Mouse (Mus musculus): Measurements from ENCODE around the gene Mak. TPM values are rescaled to one million over a fixed set of nuclear protein-coding genes. Genes with fewer than 3 reads are reported as not detected.
A peak's percentile ranks its signal among the peaks of the same experiment; 100 is the strongest.

Mak gene
- total and polyA plus RNA-seq, 2 experiments from 2014 or later = 1.1 to 2.2 TPM

- Histone ChIP-seq H3K4me3 (ENCODE audit: low read depth, low read length) (no peak overlapping the region), H3K4me1 (ENCODE audit: insufficient read depth, low read length) (no peaks in the 10 kb centered on the region), H3K27ac (ENCODE audit: low read depth, low read length) (no peak overlapping the region), H3K9me3 (ENCODE audit: low read length) (no peaks in the 10 kb centered on the region), H3K4me2 (ENCODE audit: low read depth, low read length, poor library complexity, severe bottlenecking) (no peak overlapping the region), H3K27me3 (ENCODE audit: insufficient read depth, low read length) (no peaks in the 10 kb centered on the region), H3K36me3 (ENCODE audit: insufficient read depth, low read length) (no peaks in the 10 kb centered on the region), H3K9ac (replicated peaks; ENCODE audit: low read length, poor library complexity, severe bottlenecking) (no peak overlapping the region)
- no peak for TF ChIP-seq CTCF (IDR thresholded peaks at IDR 0.05)
- 26% methylated on average over 5 of the region's 5 CpGs for WGBS
- DNase-seq (ENCODE audit: low spot score) (no peak), ATAC-seq (ENCODE audit: low FRiP score) (no peak)
Observed at GRCm38 (mm10) chr13:41051965-41052364, 27.5 kb downstream of the Mak start.

- WGBS = 87% methylated on average over 6 of the region's 6 CpGs
- no peak overlapping the region for H3K4me2 ChIP-seq (ENCODE audit: low read depth, low read length, poor library complexity, severe bottlenecking)
- no peak overlapping the region for H3K4me3 ChIP-seq (ENCODE audit: low read depth, low read length)
- no peaks in the 10 kb centered on the region for H3K27me3 ChIP-seq (ENCODE audit: insufficient read depth, low read length)
- H3K9ac ChIP-seq (replicated peaks; ENCODE audit: low read length, poor library complexity, severe bottlenecking) = no peak overlapping the region
- DNase-seq (ENCODE audit: low spot score) (no peak), ATAC-seq (ENCODE audit: low FRiP score) (no peak)
- H3K4me1 ChIP-seq (ENCODE audit: insufficient read depth, low read length) = no peaks in the 10 kb centered on the region
- no peak overlapping the region for H3K27ac ChIP-seq (ENCODE audit: low read depth, low read length)
- TF ChIP-seq CTCF (IDR thresholded peaks at IDR 0.05) = peak; percentile 37; the same call in 1 of the 2 replicates
- no peaks in the 10 kb centered on the region for H3K36me3 ChIP-seq (ENCODE audit: insufficient read depth, low read length)
- H3K9me3 ChIP-seq (ENCODE audit: low read length) = no peaks in the 10 kb centered on the region
Observed at GRCm38 (mm10) chr13:41047280-41047679, 32.2 kb downstream of the Mak start.

- ATAC-seq (ENCODE audit: low FRiP score) (no peak), DNase-seq (ENCODE audit: low spot score) (no peak)
- no peaks in the 10 kb centered on the region for H3K27me3 ChIP-seq (ENCODE audit: insufficient read depth, low read length)
- no peak for TF ChIP-seq CTCF (IDR thresholded peaks at IDR 0.05)
- H3K9ac ChIP-seq (replicated peaks; ENCODE audit: low read length, poor library complexity, severe bottlenecking) = no peak overlapping the region
- 89% methylated on average over 8 of the region's 8 CpGs for WGBS
- H3K36me3 ChIP-seq (ENCODE audit: insufficient read depth, low read length) = no peaks in the 10 kb centered on the region
- H3K27ac ChIP-seq (ENCODE audit: low read depth, low read length) = no peak overlapping the region
- H3K4me3 ChIP-seq (ENCODE audit: low read depth, low read length) = no peak overlapping the region
- no peaks in the 10 kb centered on the region for H3K4me1 ChIP-seq (ENCODE audit: insufficient read depth, low read length)
- H3K4me2 ChIP-seq (ENCODE audit: low read depth, low read length, poor library complexity, severe bottlenecking) = no peak overlapping the region
- H3K9me3 ChIP-seq (ENCODE audit: low read length) = no peaks in the 10 kb centered on the region
Observed at GRCm38 (mm10) chr13:41045901-41046300, 33.6 kb downstream of the Mak start.

GRCm38 (mm10) chr13:41042511-41042910 lies 37.0 kb downstream of the Mak start:
- DNase-seq (ENCODE audit: low spot score) = no peak
- H3K36me3 ChIP-seq (ENCODE audit: insufficient read depth, low read length) = no peaks in the 10 kb centered on the region
- 91% methylated on average over 4 of the region's 4 CpGs for WGBS
- no peaks in the 10 kb centered on the region for H3K9me3 ChIP-seq (ENCODE audit: low read length)
- H3K27ac ChIP-seq (ENCODE audit: low read depth, low read length) = no peak overlapping the region
- H3K4me3 ChIP-seq (ENCODE audit: low read depth, low read length) = no peak overlapping the region
- no peak overlapping the region for H3K9ac ChIP-seq (replicated peaks; ENCODE audit: low read length, poor library complexity, severe bottlenecking)
- H3K4me2 ChIP-seq (ENCODE audit: low read depth, low read length, poor library complexity, severe bottlenecking) = no peak overlapping the region
- no peaks in the 10 kb centered on the region for H3K4me1 ChIP-seq (ENCODE audit: insufficient read depth, low read length)
- no peak for ATAC-seq (ENCODE audit: low FRiP score)
- H3K27me3 ChIP-seq (ENCODE audit: insufficient read depth, low read length) = no peaks in the 10 kb centered on the region
- no peak for TF ChIP-seq CTCF (IDR thresholded peaks at IDR 0.05)

GRCm38 (mm10) chr13:41030098-41030497 lies 49.4 kb downstream of the Mak start:
- no peak for ATAC-seq (ENCODE audit: low FRiP score)
- 81% methylated on average over 5 of the region's 5 CpGs for WGBS
- H3K27me3 ChIP-seq (ENCODE audit: insufficient read depth, low read length) = no peaks in the 10 kb centered on the region

GRCm38 (mm10) chr13:41022099-41022498 lies 57.4 kb downstream of the Mak start:
- TF ChIP-seq CTCF (IDR thresholded peaks at IDR 0.05) = no peak
- Histone ChIP-seq H3K27ac (ENCODE audit: low read depth, low read length) (no peak overlapping the region), H3K4me1 (ENCODE audit: insufficient read depth, low read length) (peaks cover 1% of the 10 kb centered on the region; the same call in 1 of the 2 replicates), H3K9ac (replicated peaks; ENCODE audit: low read length, poor library complexity, severe bottlenecking) (no peak overlapping the region), H3K4me3 (ENCODE audit: low read depth, low read length) (no peak overlapping the region), H3K9me3 (ENCODE audit: low read length) (no peaks in the 10 kb centered on the region), H3K27me3 (ENCODE audit: insufficient read depth, low read length) (no peaks in the 10 kb centered on the region), H3K4me2 (ENCODE audit: low read depth, low read length, poor library complexity, severe bottlenecking) (no peak overlapping the region), H3K36me3 (ENCODE audit: insufficient read depth, low read length) (0 out of 2 replicates have a peak, but pooled peaks cover 6% of the 10 kb centered on the region)
- DNase-seq (ENCODE audit: low spot score) (no peak), ATAC-seq (ENCODE audit: low FRiP score) (no peak)
- 91% methylated on average over 13 of the region's 13 CpGs for WGBS

More at GRCm38 (mm10) chr13:41030098-41030497, 49.4 kb downstream of the Mak start:
- Histone ChIP-seq H3K9me3 (ENCODE audit: low read length) (no peaks in the 10 kb centered on the region), H3K27ac (ENCODE audit: low read depth, low read length) (no peak overlapping the region), H3K4me2 (ENCODE audit: low read depth, low read length, poor library complexity, severe bottlenecking) (no peak overlapping the region), H3K9ac (replicated peaks; ENCODE audit: low read length, poor library complexity, severe bottlenecking) (no peak overlapping the region), H3K4me1 (ENCODE audit: insufficient read depth, low read length) (no peaks in the 10 kb centered on the region), H3K4me3 (ENCODE audit: low read depth, low read length) (no peak overlapping the region), H3K36me3 (ENCODE audit: insufficient read depth, low read length) (no peaks in the 10 kb centered on the region)
- TF ChIP-seq CTCF (IDR thresholded peaks at IDR 0.05) = no peak
- DNase-seq (ENCODE audit: low spot score) = no peak

Measured in midbrain, postnatal 0 days (tissue).